Mouse (Mus musculus): ENCODE measurements around the gene Arid4a.

DNA sequence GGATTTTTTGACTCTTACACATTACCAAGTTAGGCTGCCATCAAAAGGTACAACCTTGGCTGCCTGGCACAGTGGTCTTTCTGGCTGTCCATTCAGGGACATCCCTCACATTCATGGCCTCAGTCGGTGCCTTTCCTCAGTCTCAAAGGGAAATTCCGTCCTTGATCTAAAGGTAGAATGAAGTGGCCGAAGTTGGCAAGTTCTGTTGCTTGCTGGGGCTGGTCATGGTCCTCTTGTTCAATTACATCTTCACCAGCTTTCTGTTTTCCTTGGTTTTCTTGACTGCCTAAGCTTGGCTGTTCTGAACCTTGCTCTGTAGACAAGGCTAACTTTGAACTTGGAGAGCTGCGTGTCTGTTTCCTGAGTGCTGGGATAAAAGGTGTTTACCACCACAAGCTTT, 20.0 kb downstream of the Arid4a start:
- TF ChIP-seq POLR2A (IDR thresholded peaks at IDR 0.05; ENCODE audit: low read depth, low read length), result no peak
- no peak for TF ChIP-seq CTCF (IDR thresholded peaks at IDR 0.05; ENCODE audit: borderline replicate concordance, insufficient read depth, low read length)

Measured in embryonic fibroblast, embryonic 13.5 days (primary cell).